Mouse (Mus musculus) induced T-regulatory cell, adult 2 months (primary cell): ENCODE results near the gene Washc2.

ENCODE experiments used
- DNase-seq: peaks from one replicate; pipeline ENCODE4 v3.0.0-alpha.2; 2012; ENCODE audit warnings: low read depth

Gene Washc2

GRCm38 (mm10) chr6:116262824-116263223, 55.0 kb downstream of the Washc2 start:
- DNase-seq = peak; percentile 5

GRCm38 (mm10) chr6:116264018-116264651, 56.3 kb downstream of the Washc2 start, which contains the start of gene Zfand4:
Zfand4 (plus strand) TSS chr6:116264222.
- DNase-seq = peak; percentile 93

GRCm38 (mm10) chr6:116264836-116265235, 57.0 kb downstream of the Washc2 start:
- DNase-seq = no peak

- DNase-seq = no peak
Measured at GRCm38 (mm10) chr6:116265603-116266002, 57.8 kb downstream of the Washc2 start.

GRCm38 (mm10) chr6:116266273-116267109, 58.7 kb downstream of the Washc2 start:
- DNase-seq = peak; percentile 43

GRCm38 (mm10) chr6:116267110-116267423, 59.2 kb downstream of the Washc2 start:
- no peak for DNase-seq

- DNase-seq = no peak
Measured at GRCm38 (mm10) chr6:116275695-116276094, 67.9 kb downstream of the Washc2 start.

- DNase-seq = no peak
Measured at GRCm38 (mm10) chr6:116278679-116279317, 71.0 kb downstream of the Washc2 start.

GRCm38 (mm10) chr6:116281014-116281413, 73.2 kb downstream of the Washc2 start:
- DNase-seq = no peak

GRCm38 (mm10) chr6:116282546-116282945, 74.7 kb downstream of the Washc2 start:
- DNase-seq = peak; percentile 74

GRCm38 (mm10) chr6:116283280-116283679, 75.4 kb downstream of the Washc2 start:
- DNase-seq = no peak

- no peak for DNase-seq
Measured at GRCm38 (mm10) chr6:116286321-116286720, 78.5 kb downstream of the Washc2 start.

GRCm38 (mm10) chr6:116286870-116287575, 79.2 kb downstream of the Washc2 start:
- DNase-seq = no peak

- peak; percentile 5 for DNase-seq
Measured at GRCm38 (mm10) chr6:116311411-116311810, 103.6 kb downstream of the Washc2 start.
